Mouse (Mus musculus) hindbrain, postnatal 0 days (tissue): ENCODE data around the gene Parp16. TPM values are rescaled to one million over a fixed set of nuclear protein-coding genes. Genes with fewer than 3 reads are reported as not detected.
"Not testable (repeated sequence)": the region's sequence is repeated elsewhere in the genome, so short reads cannot be mapped to it uniquely, and the experiment has no call there.

Experiments
- ATAC-seq: fragments of 200-750 bp; cut with Nextera tagmentation; 2 replicates; pipeline ENCODE4 v1.8.0; 2017; ENCODE audit warnings: mild to moderate bottlenecking, moderate TSS enrichment, moderate library complexity
- DNase-seq: peaks from one replicate; pipeline ENCODE4 v3.0.0-alpha.2; 2015; ENCODE audit warnings: low spot score
- H3K27ac ChIP-seq: fragments of 300-500 bp; sonication (generic); 2 replicates; pipeline ENCODE4 v1.5.1; 2014; ENCODE audit warnings: mild to moderate bottlenecking
- H3K27me3 ChIP-seq: fragments of 300-500 bp; sonication (generic); 2 replicates; pipeline ENCODE4 v1.6.1; 2014; ENCODE audit warnings: low read length, mixed read lengths; ENCODE audit not compliant: insufficient read depth
- H3K36me3 ChIP-seq: fragments of 300-500 bp; sonication (generic); 2 replicates; pipeline ENCODE4 v1.6.1; 2014; ENCODE audit warnings: low read length, mixed read lengths; ENCODE audit not compliant: insufficient read depth
- H3K4me1 ChIP-seq: fragments of 300-500 bp; sonication (generic); 2 replicates; pipeline ENCODE4 v1.6.1; 2014; ENCODE audit warnings: antibody characterized with exemption, low read length, mixed read lengths; ENCODE audit not compliant: insufficient read depth
- H3K4me2 ChIP-seq: fragments of 300-500 bp; sonication (generic); 2 replicates; pipeline ENCODE4 v1.6.1; 2014; ENCODE audit warnings: low read depth, mild to moderate bottlenecking, low read length, moderate library complexity, mixed read lengths
- H3K4me3 ChIP-seq: fragments of 300-500 bp; sonication (generic); 2 replicates; pipeline ENCODE4 v1.5.1; 2014; ENCODE audit warnings: low read length
- H3K9ac ChIP-seq: fragments of 300-500 bp; sonication (generic); replicated peaks from 2 replicates; pipeline ENCODE4 v1.6.1; 2014; ENCODE audit warnings: mild to moderate bottlenecking, low read length, moderate library complexity, mixed read lengths
- H3K9me3 ChIP-seq: fragments of 300-500 bp; sonication (generic); 2 replicates; pipeline ENCODE4 v1.6.1; 2016; ENCODE audit warnings: low read length, mixed read lengths
- CTCF ChIP-seq: IDR thresholded peaks from 2 replicates; pipeline ENCODE4 v1.5.1; 2016; ENCODE audit warnings: antibody characterized with exemption, control low read depth, low read depth
- WGBS: fragments of 180-500 bp; shearing (Covaris S2); extraction: QIAGEN DNeasy Blood & Tissue Kit; methylation state at CpG from one replicate; pipeline ENCODE4 v1.1.7; 2014; 5-methylcytosine and 5-hydroxymethylcytosine counted together
- polyA plus RNA-seq: library from polyadenylated mRNA; unstranded; fragments of >200 nt; fragmentation: Nextera tagmentation; extraction: Ambion mirVana; gene quantifications from 2 replicates; pipeline ENCODE4 v1.2.1, GENCODE M21; 2015
- total RNA-seq: library from RNA; depleted of rRNA; stranded (reverse); fragments of >200 nt; gene quantifications from 2 replicates; pipeline ENCODE4 v1.2.3, GENCODE M21; 2014

Gene Parp16
- total and polyA plus RNA-seq, 2 experiments from 2014 or later, result 5.9 to 6.7 TPM

DNA sequence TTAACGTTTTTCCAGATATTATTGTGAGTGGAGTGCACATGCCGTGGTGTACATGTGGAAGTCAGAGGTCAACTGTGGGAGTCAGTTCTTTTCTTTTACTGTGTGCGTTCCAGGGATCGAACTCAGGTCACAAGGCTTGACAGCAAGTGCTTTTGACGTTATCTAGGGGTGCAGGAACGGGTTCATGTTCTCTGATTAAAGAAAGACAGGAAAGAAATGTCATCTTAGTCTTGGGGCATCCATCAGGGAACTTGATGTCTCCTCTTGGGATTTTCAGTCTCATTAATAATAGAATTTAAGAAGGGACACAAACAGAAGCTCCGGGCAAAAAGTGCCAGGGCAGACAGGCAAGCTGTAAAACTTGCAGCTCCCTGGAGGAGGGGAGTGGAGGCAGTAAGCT is 4.6 kb downstream of the Parp16 start:
- H3K4me1 ChIP-seq, result peaks cover 6% of the 10 kb centered on the region; the same call in 1 of the 2 replicates
- no peaks in the 10 kb centered on the region for H3K27me3 ChIP-seq
- H3K9ac ChIP-seq, result no peak overlapping the region
- DNase-seq, result no peak
- TF ChIP-seq CTCF, result no peak
- ATAC-seq, result no peak
- no peak overlapping the region for H3K4me2 ChIP-seq
- H3K9me3 ChIP-seq, result no peaks in the 10 kb centered on the region
- no peak overlapping the region for H3K4me3 ChIP-seq
- 64% methylated on average over 7 of the region's 7 CpGs for WGBS
- H3K36me3 ChIP-seq, result no peaks in the 10 kb centered on the region
- H3K27ac ChIP-seq, result no peak overlapping the region

DNA sequence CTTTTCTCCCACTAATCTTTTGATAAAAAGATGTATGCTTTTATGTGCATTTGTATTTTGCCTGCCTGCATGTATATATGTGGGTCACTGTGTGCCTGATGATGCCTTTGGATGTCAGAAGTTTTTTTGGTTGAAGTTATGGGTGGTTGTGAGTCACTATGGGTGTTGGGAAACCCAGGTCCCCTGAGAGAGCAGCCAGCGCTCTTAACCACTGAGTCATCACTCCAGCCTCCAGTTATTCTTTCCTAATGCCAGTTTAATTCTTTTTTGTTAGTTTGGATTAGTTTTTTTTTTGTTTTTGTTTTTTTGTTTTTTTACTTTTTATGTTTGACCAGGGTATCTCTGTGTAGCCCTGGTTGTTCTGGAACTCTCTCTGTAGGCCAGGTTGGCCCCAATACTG is 5.5 kb downstream of the Parp16 start:
- WGBS, result 65% methylated on average over 1 of the region's 1 CpGs
- H3K27ac ChIP-seq, result 0 out of 2 replicates have a peak overlapping the region, but pooled peaks have one; percentile 4
- H3K9me3 ChIP-seq, result no peaks in the 10 kb centered on the region
- DNase-seq (no peak), ATAC-seq (no peak)
- H3K9ac ChIP-seq, result no peak overlapping the region
- no peaks in the 10 kb centered on the region for H3K36me3 ChIP-seq
- H3K4me1 ChIP-seq, result no peaks in the 10 kb centered on the region
- H3K4me2 ChIP-seq, result no peak overlapping the region
- no peak overlapping the region for H3K4me3 ChIP-seq
- no peaks in the 10 kb centered on the region for H3K27me3 ChIP-seq
- TF ChIP-seq CTCF, result no peak

DNA sequence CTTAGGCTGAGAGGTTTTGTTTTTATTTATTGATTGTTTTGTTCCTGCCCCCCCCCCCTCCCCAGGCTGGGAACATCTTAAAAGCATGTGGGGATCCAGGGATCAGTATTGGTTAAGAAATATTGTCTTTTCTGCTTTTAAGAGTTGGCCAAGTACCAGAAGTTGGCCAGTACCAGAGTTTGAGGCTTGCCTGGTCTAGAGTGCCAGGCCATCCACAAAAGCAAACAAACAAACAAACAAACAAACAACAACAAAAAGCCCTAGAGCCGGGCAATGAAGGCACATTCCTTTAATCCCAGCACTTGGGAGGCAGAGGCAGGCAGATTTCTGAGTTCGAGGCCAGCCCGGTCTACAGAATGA is 5.8 kb downstream of the Parp16 start:
- Histone ChIP-seq H3K4me2 (no peak overlapping the region), H3K4me1 (no peaks in the 10 kb centered on the region), H3K4me3 (no peak overlapping the region), H3K9me3 (no peaks in the 10 kb centered on the region), H3K27me3 (no peaks in the 10 kb centered on the region), H3K36me3 (no peaks in the 10 kb centered on the region), H3K27ac (peak overlapping the region; percentile 82), H3K9ac (no peak overlapping the region)
- TF ChIP-seq CTCF, result no peak
- no peak for DNase-seq
- ATAC-seq, result no peak
- WGBS, result 46% methylated on average over 3 of the region's 3 CpGs

DNA sequence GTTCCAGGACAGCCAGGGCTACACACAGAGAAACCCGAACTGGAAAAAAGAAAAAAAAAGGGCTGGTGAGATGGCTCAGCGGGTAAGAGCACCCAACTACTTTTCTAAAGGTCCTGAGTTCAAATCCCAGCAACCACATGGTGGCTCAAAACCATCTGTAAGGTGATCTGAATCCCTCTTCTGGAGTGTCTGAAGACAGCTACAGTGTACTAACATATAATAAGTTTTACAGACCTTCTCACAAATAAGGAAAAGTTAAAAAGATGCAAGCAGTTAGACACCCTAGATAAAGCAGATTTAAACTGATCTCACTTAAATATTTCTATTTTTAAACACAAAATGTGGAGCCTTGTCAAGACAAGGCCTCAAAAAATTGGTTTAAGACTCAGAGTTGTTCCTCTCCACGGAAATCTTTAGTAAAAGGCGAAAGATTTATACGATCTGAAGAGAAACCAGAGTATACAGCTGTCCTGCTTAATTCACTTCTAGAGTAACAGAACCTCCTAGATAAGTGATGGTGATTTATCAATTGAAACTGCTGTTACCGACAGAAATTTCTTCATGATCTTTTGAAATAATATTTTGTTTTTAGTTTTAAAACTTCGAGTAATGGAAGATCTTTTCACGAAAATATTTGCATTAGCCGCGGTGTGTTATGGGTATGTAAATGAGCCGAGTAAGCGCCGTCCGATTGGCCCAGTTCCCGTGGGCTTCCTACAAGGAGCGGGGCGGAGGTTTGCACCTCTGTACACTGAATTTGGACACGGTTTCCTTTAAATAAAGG is 6.4 kb downstream of the Parp16 start:
- Histone ChIP-seq H3K36me3 (no peaks in the 10 kb centered on the region), H3K9ac (peak overlapping the region; percentile 66), H3K9me3 (no peaks in the 10 kb centered on the region), H3K27me3 (no peaks in the 10 kb centered on the region), H3K4me2 (peak overlapping the region; percentile 67), H3K4me3 (peak overlapping the region; percentile 41), H3K27ac (peak overlapping the region; percentile 82), H3K4me1 (no peaks in the 10 kb centered on the region)
- 1% methylated on average over 18 of the region's 18 CpGs for WGBS
- DNase-seq (peak; percentile 96), ATAC-seq (peak; percentile 90)
- TF ChIP-seq CTCF, result no peak

DNA sequence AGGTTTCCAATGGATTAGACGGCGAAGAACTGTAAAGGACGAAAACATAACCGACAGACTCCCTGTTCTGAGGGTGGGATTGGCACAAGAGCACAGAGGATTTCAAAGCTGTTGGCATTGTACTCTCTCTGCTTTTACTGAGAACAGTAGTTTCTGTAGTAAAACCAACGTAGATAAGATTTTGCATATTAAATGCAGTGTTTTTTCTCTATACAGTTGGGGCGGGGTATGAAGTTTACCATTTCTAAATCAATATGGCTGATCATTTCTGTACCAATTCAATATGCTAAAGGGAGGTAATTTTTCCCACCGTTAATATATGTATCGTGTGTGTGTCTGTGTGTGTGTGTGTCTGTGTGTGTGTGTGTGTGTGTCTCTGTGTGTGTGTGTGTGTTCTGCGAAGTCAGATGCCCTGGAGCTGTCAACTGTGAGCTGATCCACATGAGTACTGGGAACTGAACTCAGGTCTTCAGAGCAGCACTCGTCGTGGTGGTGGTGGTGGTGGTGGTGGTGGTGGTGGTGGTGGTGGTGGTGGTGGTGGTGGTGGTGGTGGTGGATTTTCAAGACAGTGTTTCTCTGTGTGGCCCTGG is 7.1 kb downstream of the Parp16 start:
- no peaks in the 10 kb centered on the region for H3K27me3 ChIP-seq
- no peak for TF ChIP-seq CTCF
- H3K4me3 ChIP-seq, result peak overlapping the region; percentile 41
- no peak for DNase-seq
- H3K9ac ChIP-seq, result peak overlapping the region; percentile 66
- peak overlapping the region; percentile 67 for H3K4me2 ChIP-seq
- ATAC-seq, result peak; percentile 6; the same call in 1 of the 2 replicates
- H3K9me3 ChIP-seq, result no peaks in the 10 kb centered on the region
- no peaks in the 10 kb centered on the region for H3K4me1 ChIP-seq
- 21% methylated on average over 11 of the region's 11 CpGs for WGBS
- H3K36me3 ChIP-seq, result no peaks in the 10 kb centered on the region
- H3K27ac ChIP-seq, result peak overlapping the region; percentile 82

DNA sequence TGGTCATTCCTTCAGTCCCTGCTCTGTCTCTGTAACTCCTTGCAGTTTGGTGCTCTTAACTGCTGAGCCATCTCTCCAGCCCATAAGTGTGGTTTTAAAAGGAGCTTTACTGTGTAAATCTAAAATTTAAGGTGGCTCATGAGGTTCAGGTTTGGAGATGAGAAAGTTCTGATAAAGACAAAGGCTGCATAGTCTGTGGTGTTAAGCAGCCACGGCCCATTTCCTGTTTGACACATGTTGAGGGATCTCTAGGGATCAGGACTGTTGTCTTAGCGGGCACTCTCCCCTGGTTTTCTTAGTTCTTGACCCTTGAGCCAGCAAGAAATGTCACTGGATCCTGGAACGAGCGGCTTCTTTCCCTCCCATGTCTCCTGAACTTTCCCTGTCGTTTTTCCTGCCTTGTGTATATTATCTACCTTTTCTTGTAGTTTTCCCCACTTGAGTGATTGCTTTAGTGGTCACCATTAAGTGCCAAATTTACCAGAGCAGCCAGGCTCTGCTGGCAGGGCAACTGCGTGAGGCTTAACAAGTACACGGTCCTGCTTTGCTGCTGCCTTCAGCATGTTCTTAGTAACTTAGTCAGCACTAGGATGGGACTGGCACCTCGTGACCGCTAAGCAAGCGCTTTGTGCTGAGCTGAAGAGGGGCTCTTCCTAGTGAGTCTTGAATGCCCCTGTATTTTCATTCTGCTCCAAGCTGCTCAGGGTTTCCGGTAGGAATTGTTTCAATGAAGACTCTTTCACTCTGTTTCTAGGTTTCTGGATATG is 10.1 kb downstream of the Parp16 start:
- no peaks in the 10 kb centered on the region for H3K4me1 ChIP-seq
- WGBS, result 73% methylated on average over 11 of the region's 11 CpGs
- no peaks in the 10 kb centered on the region for H3K9me3 ChIP-seq
- H3K9ac ChIP-seq, result no peak overlapping the region
- no peak overlapping the region for H3K4me2 ChIP-seq
- no peak overlapping the region for H3K4me3 ChIP-seq
- ATAC-seq (no peak), DNase-seq (no peak)
- H3K36me3 ChIP-seq, result no peaks in the 10 kb centered on the region
- H3K27ac ChIP-seq, result no peak overlapping the region
- TF ChIP-seq CTCF, result no peak
- no peaks in the 10 kb centered on the region for H3K27me3 ChIP-seq

DNA sequence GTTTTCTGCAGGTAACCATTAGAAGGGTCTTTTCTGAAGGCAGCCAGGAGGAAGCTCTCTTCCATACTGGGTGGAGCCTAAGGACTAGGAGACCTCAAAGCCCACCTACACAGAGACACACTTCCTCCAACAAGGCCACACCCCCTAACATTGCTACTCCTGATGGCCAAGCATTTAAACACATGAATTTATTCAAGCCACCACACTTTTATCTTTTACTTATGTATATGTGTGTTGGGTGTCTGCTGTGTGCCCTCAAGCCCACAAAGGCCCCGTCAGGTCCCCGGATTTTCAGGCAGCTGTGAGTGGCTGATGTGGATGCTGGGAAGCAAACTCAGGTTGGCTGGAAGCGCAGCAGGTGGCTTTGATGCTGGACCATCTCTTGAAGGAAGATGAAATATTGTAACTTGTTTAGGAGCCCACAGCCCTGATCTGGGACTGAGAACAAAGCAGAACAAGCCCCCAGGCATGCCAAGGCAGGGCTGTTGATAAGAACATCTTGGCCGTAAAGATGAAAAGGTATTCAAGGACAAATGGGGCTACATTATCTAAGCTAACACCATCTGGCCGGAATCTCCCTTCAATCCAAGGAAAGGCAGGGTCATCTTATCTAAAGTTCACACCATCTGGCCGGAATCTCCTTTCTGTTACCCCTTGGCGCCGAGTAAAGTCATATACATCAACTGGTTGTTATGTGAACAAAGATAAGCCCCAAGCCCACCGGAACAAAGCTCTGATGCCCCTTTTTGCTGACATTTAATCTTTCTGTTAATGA is 12.1 kb downstream of the Parp16 start:
- H3K9ac ChIP-seq, H3K4me2 ChIP-seq, H3K4me1 ChIP-seq, H3K27ac ChIP-seq, H3K9me3 ChIP-seq, DNase-seq, ATAC-seq, H3K4me3 ChIP-seq, H3K27me3 ChIP-seq, H3K36me3 ChIP-seq: not testable (repeated sequence)
- 96% methylated on average over 9 of the region's 9 CpGs for WGBS
